ENCODE assay signal across 24 mouse cellular contexts in genomic region chr14:33400019-33400418, GRCm38 (mm10). TPM values are rescaled to one million over a fixed set of nuclear protein-coding genes. Genes with fewer than 3 reads are reported as not detected.
DNase-seq lines count a peak whose midpoint lies in the region; ATAC-seq and TF ChIP-seq lines count a peak whose summit lies in the region.
"Had no signal": no experiment of that assay in that cellular context is flagged by ENCODE, and none has a peak within 500 bp of the region (broad histone marks: within the 10 kb centered on the region; RNA-seq: fewer than 3 reads in every experiment).

No protein-coding gene starts in this region.

- WGBS in midbrain, embryonic 11.5 days: 83% methylated on average over 3 of the region's 3 CpGs
- WGBS in midbrain, embryonic 16.5 days: 81% methylated on average over 3 of the region's 3 CpGs

- ATAC-seq in midbrain, embryonic 11.5 days (ENCODE audit: low FRiP score): no peak
- ATAC-seq in midbrain, embryonic 16.5 days: no peak
- peak; percentile 57 to 60; a peak in 3 of 4 replicates for ATAC-seq in hematopoietic stem cell, adult 5-6 weeks (replicated peaks in 1 of 2; ENCODE audit: insufficient read depth in 1 of 2, low FRiP score in 2 of 2, low TSS enrichment in 1 of 2, low read depth in 1 of 2, poor library complexity in 2 of 2, severe bottlenecking in 2 of 2)
- ATAC-seq: forebrain, embryonic 14.5 days; midbrain, embryonic 15.5 days had no signal

- TF ChIP-seq POLR2A in myocyte (IDR thresholded peaks at IDR 0.05; ENCODE audit: insufficient read length, low read depth): no peak

- no peak overlapping the region for H3K27ac ChIP-seq in midbrain, embryonic 11.5 days (ENCODE audit: low read depth, low read length)
- H3K27ac ChIP-seq in midbrain, embryonic 16.5 days (ENCODE audit: low read length): no peak overlapping the region
- H3K27ac ChIP-seq: embryonic facial prominence, embryonic 15.5 days; heart, embryonic 13.5 days; hindbrain, embryonic 12.5 days; midbrain, embryonic 15.5 days had no signal

- no peak overlapping the region for H3ac ChIP-seq in myocyte (ENCODE audit: control insufficient read depth, insufficient read length)

- H3K4me3 ChIP-seq in midbrain, embryonic 11.5 days (ENCODE audit: low read depth, low read length): no peak overlapping the region
- no peak overlapping the region for H3K4me3 ChIP-seq in midbrain, embryonic 16.5 days (ENCODE audit: low read depth, low read length)
- H3K4me3 ChIP-seq in myocyte: no peak overlapping the region
- H3K4me3 ChIP-seq: embryonic facial prominence, embryonic 15.5 days; heart, embryonic 13.5 days; hindbrain, embryonic 12.5 days; midbrain, embryonic 15.5 days had no signal

- no peak overlapping the region for H3K4me2 ChIP-seq in midbrain, embryonic 11.5 days
- H3K4me2 ChIP-seq in midbrain, embryonic 16.5 days (ENCODE audit: low read length): no peak overlapping the region
- peak overlapping the region; percentile 2 for H3K4me2 ChIP-seq in myocyte (ENCODE audit: low read depth)
- H3K4me2 ChIP-seq: embryonic facial prominence, embryonic 15.5 days; heart, embryonic 13.5 days; hindbrain, embryonic 12.5 days; liver, embryonic 11.5 days; midbrain, embryonic 15.5 days had no signal

- peaks cover 5% of the 10 kb centered on the region for H3K79me2 ChIP-seq in myocyte (ENCODE audit: control insufficient read depth, insufficient read depth)

- H3K4me1 ChIP-seq in midbrain, embryonic 11.5 days (ENCODE audit: control insufficient read depth, insufficient read depth, low read length): no peaks in the 10 kb centered on the region
- H3K4me1 ChIP-seq in midbrain, embryonic 16.5 days (ENCODE audit: control insufficient read depth, insufficient read depth, low read length): no peaks in the 10 kb centered on the region
- H3K4me1 ChIP-seq: embryonic facial prominence, embryonic 15.5 days; heart, embryonic 13.5 days; hindbrain, embryonic 12.5 days; midbrain, embryonic 15.5 days had no signal

- no peaks in the 10 kb centered on the region for H3K9me3 ChIP-seq in midbrain, embryonic 11.5 days (ENCODE audit: control insufficient read depth, low read length)
- H3K9me3 ChIP-seq in midbrain, embryonic 16.5 days (replicated peaks; ENCODE audit: control insufficient read depth, low read length, poor library complexity, severe bottlenecking): no peaks in the 10 kb centered on the region
- H3K9me3 ChIP-seq: embryonic facial prominence, embryonic 15.5 days; heart, embryonic 13.5 days; hindbrain, embryonic 12.5 days; midbrain, embryonic 15.5 days had no signal

- H3K9ac ChIP-seq in midbrain, embryonic 11.5 days (ENCODE audit: low read length): no peak overlapping the region
- no peak overlapping the region for H3K9ac ChIP-seq in midbrain, embryonic 16.5 days (ENCODE audit: low read depth, low read length)
- H3K9ac ChIP-seq: embryonic facial prominence, embryonic 15.5 days; heart, embryonic 13.5 days; hindbrain, embryonic 12.5 days; midbrain, embryonic 15.5 days had no signal

- peak; percentile 54 for DNase-seq in midbrain, embryonic 11.5 days (ENCODE audit: low spot score, missing footprints)
- DNase-seq in frontal cortex, adult 2 months (ENCODE audit: extremely low spot score in 1 of 2, low spot score in 1 of 2): no peak
- no peak for DNase-seq in urinary bladder, adult 18-20 months (ENCODE audit: low spot score in 2 of 2)
- no peak for DNase-seq in adrenal gland, adult 18-20 months (ENCODE audit: low spot score in 2 of 2)
- DNase-seq: B cell, adult 2 months; cerebellum, adult 8-10 months; cerebellum, postnatal 36 days; gastrocnemius, postnatal 14 days; heart, postnatal 14 days; kidney, adult 11 months; lung, adult 18-20 months; lung, postnatal 10 days; right cerebral cortex, postnatal 14 days; spleen, adult 18-20 months; thymus, postnatal 14 days had no signal

- no peaks in the 10 kb centered on the region for H3K27me3 ChIP-seq in midbrain, embryonic 11.5 days (ENCODE audit: control insufficient read depth, insufficient read depth, low read length)
- H3K27me3 ChIP-seq in midbrain, embryonic 16.5 days (ENCODE audit: control insufficient read depth, insufficient read depth, low read depth, low read length): no peaks in the 10 kb centered on the region
- no peaks in the 10 kb centered on the region for H3K27me3 ChIP-seq in myocyte (ENCODE audit: control insufficient read depth, insufficient read depth, insufficient read length)
- H3K27me3 ChIP-seq: embryonic facial prominence, embryonic 15.5 days; heart, embryonic 13.5 days; hindbrain, embryonic 12.5 days; midbrain, embryonic 15.5 days had no signal

- no peaks in the 10 kb centered on the region for H3K36me3 ChIP-seq in midbrain, embryonic 11.5 days (ENCODE audit: control insufficient read depth, insufficient read depth, low read length)
- H3K36me3 ChIP-seq in midbrain, embryonic 16.5 days (ENCODE audit: control insufficient read depth, insufficient read depth, low read length): peaks cover 4% of the 10 kb centered on the region; the same call in 1 of the 2 replicates
- peaks cover 3% of the 10 kb centered on the region for H3K36me3 ChIP-seq in myocyte (ENCODE audit: control insufficient read depth, insufficient read depth)

TF ChIP-seq in myocyte, 11 proteins besides CTCF, POLR2A, EP300 and RAD21:
- TF ChIP-seq MYOD1 (IDR thresholded peaks at IDR 0.05; ENCODE audit: control insufficient read depth in 1 of 3, insufficient read length in 2 of 3, low read depth in 2 of 3) (no peak), TCF3 (IDR thresholded peaks at IDR 0.05; ENCODE audit: insufficient read length, low read depth) (no peak), MAX (IDR thresholded peaks at IDR 0.05; ENCODE audit: low read depth) (no peak), SRF (IDR thresholded peaks at IDR 0.05; ENCODE audit: control insufficient read depth, insufficient read length, low read depth) (no peak), REST (IDR thresholded peaks at IDR 0.05; ENCODE audit: insufficient read depth, insufficient read length) (no peak), E2F4 (IDR thresholded peaks at IDR 0.05; ENCODE audit: insufficient read depth) (no peak), POLR2AphosphoS2 (IDR thresholded peaks at IDR 0.05; ENCODE audit: insufficient read length, low read depth) (no peak), TCF12 (IDR thresholded peaks at IDR 0.05; ENCODE audit: insufficient read depth, poor library complexity, severe bottlenecking) (no peak), USF1 (IDR thresholded peaks at IDR 0.05; ENCODE audit: low read depth) (no peak), MYOG (IDR thresholded peaks at IDR 0.05; ENCODE audit: control insufficient read depth in 1 of 3, insufficient read depth in 1 of 3, insufficient read length in 2 of 3, low read depth in 2 of 3) (no peak), CEBPB (IDR thresholded peaks at IDR 0.05; ENCODE audit: insufficient read depth, poor library complexity, severe bottlenecking) (no peak)

RNA-seq across cellular contexts. Expression of gene Mapk8, which starts 46.9 kb away (rescaled TPM):
- polyA plus RNA-seq in midbrain, embryonic 11.5 days (2014; fragmentation: Nextera tagmentation; extraction: Ambion mirVana): 24.5 and 27.4 TPM in 2 replicates
- polyA plus RNA-seq in midbrain, embryonic 16.5 days (2015; fragmentation: Nextera tagmentation; extraction: Ambion mirVana): 31.2 and 35.1 TPM in 2 replicates
- total RNA-seq in hematopoietic stem cell, adult 5-6 weeks (2017): 69.9 and 89.5 TPM in 2 replicates
- polyA plus RNA-seq in myocyte (2012; fragmentation: generic; extraction: Trizol): 12.0 TPM
- polyA plus RNA-seq in frontal cortex, adult 2 months (2012; rRNA removed): 58.5 and 66.2 TPM in 2 replicates
- total RNA-seq in adrenal gland, adult 18-20 months (2021): 10 to 100 TPM; 17.3 to 21.8 TPM

Comparison
In these comparisons a context has a peak if more than half of its experiments do, and no peak if none do; other contexts are left out.
1. ATAC-seq: peak in hematopoietic stem cell, adult 5-6 weeks (2 of 2); none in midbrain, embryonic 11.5 days (single experiment) and midbrain, embryonic 16.5 days (single experiment).